Mouse (Mus musculus): Measurements from ENCODE around the gene Pcnx3. TPM values are rescaled to one million over a fixed set of nuclear protein-coding genes. Genes with fewer than 3 reads are reported as not detected.
"Not testable (repeated sequence)": the region's sequence is repeated elsewhere in the genome, so short reads cannot be mapped to it uniquely, and the experiment has no call there.

Pcnx3 gene
- total RNA-seq, 4 experiments from 2014 or later = 18.0 to 21.9 (median 19.8) TPM

GRCm38 (mm10) chr19:5713255-5713654 is 24.5 kb upstream of the Pcnx3 start:
- no peak for DNase-seq (ENCODE audit: low spot score)

GRCm38 (mm10) chr19:5711907-5712460 is 23.3 kb upstream of the Pcnx3 start:
- no peak for DNase-seq (ENCODE audit: low spot score)

GRCm38 (mm10) chr19:5711218-5711617 is 22.5 kb upstream of the Pcnx3 start:
- DNase-seq (ENCODE audit: low spot score) = peak; percentile 67

GRCm38 (mm10) chr19:5710581-5710980 is 21.9 kb upstream of the Pcnx3 start:
- DNase-seq (ENCODE audit: low spot score) = no peak

- DNase-seq (ENCODE audit: low spot score) = no peak
Measured at GRCm38 (mm10) chr19:5710068-5710467, 21.4 kb upstream of the Pcnx3 start.

GRCm38 (mm10) chr19:5704801-5705571 is 16.3 kb upstream of the Pcnx3 start:
- no peak for DNase-seq (ENCODE audit: low spot score)

GRCm38 (mm10) chr19:5704163-5704800 is 15.6 kb upstream of the Pcnx3 start, which contains the start of gene Kcnk7:
Kcnk7 (plus strand) TSS chr19:5704367.
- DNase-seq (ENCODE audit: low spot score) = no peak

- no peak for DNase-seq (ENCODE audit: low spot score)
Measured at GRCm38 (mm10) chr19:5695849-5696462, 7.2 kb upstream of the Pcnx3 start.

GRCm38 (mm10) chr19:5693801-5694200 is 5.1 kb upstream of the Pcnx3 start:
- no peak for DNase-seq (ENCODE audit: low spot score)

- no peak for DNase-seq (ENCODE audit: low spot score)
Measured at GRCm38 (mm10) chr19:5692913-5693396, 4.2 kb upstream of the Pcnx3 start.

- peak; percentile 87 for DNase-seq (ENCODE audit: low spot score)
Measured at GRCm38 (mm10) chr19:5692086-5692912, 3.6 kb upstream of the Pcnx3 start.

GRCm38 (mm10) chr19:5691601-5692000 is 2.9 kb upstream of the Pcnx3 start:
- no peak for DNase-seq (ENCODE audit: low spot score)

- no peak for DNase-seq (ENCODE audit: low spot score)
Measured at GRCm38 (mm10) chr19:5690343-5690735, 1.6 kb upstream of the Pcnx3 start.

GRCm38 (mm10) chr19:5689565-5690342 is 1.0 kb upstream of the Pcnx3 start:
- DNase-seq (ENCODE audit: low spot score) = peak; percentile 93

GRCm38 (mm10) chr19:5689088-5689428 is 350 bp upstream of the Pcnx3 start:
- DNase-seq (ENCODE audit: low spot score) = no peak

GRCm38 (mm10) chr19:5687738-5688137 is 970 bp downstream of the Pcnx3 start:
- DNase-seq (ENCODE audit: low spot score) = no peak

- not testable (repeated sequence) for DNase-seq (ENCODE audit: low spot score)
Measured at GRCm38 (mm10) chr19:5686954-5687353, 1.8 kb downstream of the Pcnx3 start.

- DNase-seq (ENCODE audit: low spot score) = no peak
Measured at GRCm38 (mm10) chr19:5686437-5686836, 2.3 kb downstream of the Pcnx3 start.

GRCm38 (mm10) chr19:5685861-5686260 is 2.8 kb downstream of the Pcnx3 start:
- DNase-seq (ENCODE audit: low spot score) = no peak

- DNase-seq (ENCODE audit: low spot score) = no peak
Measured at GRCm38 (mm10) chr19:5685431-5685830, 3.3 kb downstream of the Pcnx3 start.

- no peak for DNase-seq (ENCODE audit: low spot score)
Measured at GRCm38 (mm10) chr19:5684985-5685384, 3.7 kb downstream of the Pcnx3 start.
